9 mouse cellular contexts compared by ENCODE assay signal in the genomic region with DNA sequence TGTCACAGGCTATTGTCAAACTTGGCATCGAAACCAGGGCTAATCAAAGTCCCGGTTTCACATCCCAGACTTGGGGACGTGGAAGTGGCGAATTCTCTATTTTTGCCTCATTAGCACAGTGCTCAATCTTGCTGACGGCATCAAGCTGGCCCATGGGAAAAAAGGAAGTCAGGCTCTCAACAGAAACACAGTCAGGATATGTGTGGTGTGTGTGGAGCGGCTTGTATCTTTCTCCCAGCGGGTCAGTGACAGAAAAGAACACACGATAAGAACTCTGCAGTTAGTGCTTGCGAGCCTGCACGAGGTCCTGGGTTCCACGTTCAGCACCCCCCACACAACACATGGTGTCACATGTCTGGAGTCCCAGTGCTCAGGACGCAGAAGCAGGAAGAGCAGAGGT.
DNase-seq lines count a peak whose midpoint lies in the region; ATAC-seq lines count a peak whose summit lies in the region.
"Had no signal": no experiment of that assay in that cellular context is flagged by ENCODE, and none has a peak within 500 bp of the region (broad histone marks: within the 10 kb centered on the region; RNA-seq: fewer than 3 reads in every experiment).

No protein-coding gene starts in this region.

- WGBS in liver, embryonic 16.5 days (ENCODE audit: insufficient replicate concordance), result 13% methylated on average over 12 of the region's 12 CpGs

- H3K9ac ChIP-seq in liver, embryonic 16.5 days (ENCODE audit: low read depth, low read length), result no peak overlapping the region

- 0 out of 2 replicates have a peak overlapping the region, but pooled peaks have one; percentile 8 for H3K27ac ChIP-seq in liver, embryonic 16.5 days (ENCODE audit: low read length)
- H3K27ac ChIP-seq: hindbrain, embryonic 10.5 days had no signal

- no peaks in the 10 kb centered on the region for H3K36me3 ChIP-seq in liver, embryonic 16.5 days (ENCODE audit: control insufficient read depth, insufficient read depth)

- no peaks in the 10 kb centered on the region for H3K9me3 ChIP-seq in liver, embryonic 16.5 days (replicated peaks; ENCODE audit: control insufficient read depth, low read length)
- H3K9me3 ChIP-seq: hindbrain, embryonic 10.5 days had no signal

- ATAC-seq in liver, embryonic 16.5 days (ENCODE audit: low read depth), result peak; percentile 64
- no peak for ATAC-seq in erythroblast, adult 5-6 weeks (replicated peaks; ENCODE audit: low FRiP score, poor library complexity, severe bottlenecking)

- peak; percentile 44 for DNase-seq in layer of hippocampus, adult 11-12 months (ENCODE audit: low spot score)
- DNase-seq in layer of hippocampus, postnatal 10 days (ENCODE audit: low spot score in 2 of 2), result no peak
- peak; percentile 55 for DNase-seq in brain, adult 2 months (ENCODE audit: low read depth, low spot score)
- DNase-seq in heart, postnatal 10 days, result peak; percentile 41 to 54
- no peak for DNase-seq in MN1 (ENCODE audit: low spot score)
- DNase-seq in right cerebral cortex, adult 2 months (ENCODE audit: low spot score in 2 of 2), result no peak

- intact Hi-C loops in heart, postnatal 10 days (cut with DNase I), result no loop called here

- H3K4me2 ChIP-seq in liver, embryonic 16.5 days (ENCODE audit: low read depth, low read length), result no peak overlapping the region

- no peaks in the 10 kb centered on the region for H3K27me3 ChIP-seq in liver, embryonic 16.5 days (ENCODE audit: control insufficient read depth, insufficient read depth, low read depth, low read length)

- H3K4me1 ChIP-seq in liver, embryonic 16.5 days (ENCODE audit: control insufficient read depth, low read depth, low read length), result no peaks in the 10 kb centered on the region; the same call in 1 of the 2 replicates

- H3K4me3 ChIP-seq in liver, embryonic 16.5 days (ENCODE audit: low read depth, low read length), result no peak overlapping the region
- H3K4me3 ChIP-seq: hindbrain, embryonic 10.5 days had no signal

Comparison
In these comparisons a context has a peak if more than half of its experiments do, and no peak if none do; other contexts are left out.
1. DNase-seq: peak in layer of hippocampus, adult 11-12 months (single experiment), brain, adult 2 months (single experiment) and heart, postnatal 10 days (2 of 2); none in layer of hippocampus, postnatal 10 days (0 of 2), MN1 (single experiment) and right cerebral cortex, adult 2 months (0 of 2).